Mouse (Mus musculus): Measurements from ENCODE around the gene Tmco1. TPM values are rescaled to one million over a fixed set of nuclear protein-coding genes. Genes with fewer than 3 reads are reported as not detected.
A peak's percentile ranks its signal among the peaks of the same experiment; 100 is the strongest.

The Tmco1 gene
- polyA plus RNA-seq, 1 experiment from 2014 or later = 72.0 TPM

DNA sequence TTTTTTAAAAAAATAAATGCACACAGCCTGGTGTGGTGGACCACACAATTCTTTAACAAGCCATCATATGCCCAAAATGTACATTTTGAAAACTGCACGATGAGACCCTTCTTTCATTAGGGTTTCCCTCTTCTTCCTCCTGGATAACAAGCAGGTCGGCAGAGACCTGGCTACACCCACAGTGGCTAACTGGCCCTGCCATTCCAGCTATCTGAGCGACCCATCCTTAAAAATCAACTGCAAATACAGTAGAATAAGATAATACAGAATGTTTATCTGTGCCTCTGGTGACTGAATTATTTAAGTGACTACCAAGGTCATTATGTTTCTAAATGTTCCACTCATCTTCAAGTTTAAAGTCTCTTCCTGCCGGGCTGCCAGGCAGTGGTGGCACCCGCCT, 25.4 kb upstream of the Tmco1 start:
- 51% methylated on average over 5 of the region's 5 CpGs for WGBS
- no peaks in the 10 kb centered on the region for H3K27me3 ChIP-seq (ENCODE audit: control insufficient read depth, insufficient read depth, low read length)
- H3K9me3 ChIP-seq (ENCODE audit: control insufficient read depth, low read length) = no peaks in the 10 kb centered on the region
- H3K4me2 ChIP-seq (replicated peaks) = peak overlapping the region; percentile 66
- H3K9ac ChIP-seq = 0 out of 2 replicates have a peak overlapping the region, but pooled peaks have one; percentile 5
- ATAC-seq (ENCODE audit: low FRiP score) = no peak
- no peaks in the 10 kb centered on the region for H3K36me3 ChIP-seq (replicated peaks; ENCODE audit: control insufficient read depth, insufficient read depth)
- DNase-seq (ENCODE audit: low spot score) = no peak
- H3K4me1 ChIP-seq (replicated peaks; ENCODE audit: control insufficient read depth, insufficient read depth, low read length) = peaks cover 19% of the 10 kb centered on the region
- no peak overlapping the region for H3K27ac ChIP-seq
- H3K4me3 ChIP-seq (replicated peaks; ENCODE audit: low read length) = peak overlapping the region; percentile 86

DNA sequence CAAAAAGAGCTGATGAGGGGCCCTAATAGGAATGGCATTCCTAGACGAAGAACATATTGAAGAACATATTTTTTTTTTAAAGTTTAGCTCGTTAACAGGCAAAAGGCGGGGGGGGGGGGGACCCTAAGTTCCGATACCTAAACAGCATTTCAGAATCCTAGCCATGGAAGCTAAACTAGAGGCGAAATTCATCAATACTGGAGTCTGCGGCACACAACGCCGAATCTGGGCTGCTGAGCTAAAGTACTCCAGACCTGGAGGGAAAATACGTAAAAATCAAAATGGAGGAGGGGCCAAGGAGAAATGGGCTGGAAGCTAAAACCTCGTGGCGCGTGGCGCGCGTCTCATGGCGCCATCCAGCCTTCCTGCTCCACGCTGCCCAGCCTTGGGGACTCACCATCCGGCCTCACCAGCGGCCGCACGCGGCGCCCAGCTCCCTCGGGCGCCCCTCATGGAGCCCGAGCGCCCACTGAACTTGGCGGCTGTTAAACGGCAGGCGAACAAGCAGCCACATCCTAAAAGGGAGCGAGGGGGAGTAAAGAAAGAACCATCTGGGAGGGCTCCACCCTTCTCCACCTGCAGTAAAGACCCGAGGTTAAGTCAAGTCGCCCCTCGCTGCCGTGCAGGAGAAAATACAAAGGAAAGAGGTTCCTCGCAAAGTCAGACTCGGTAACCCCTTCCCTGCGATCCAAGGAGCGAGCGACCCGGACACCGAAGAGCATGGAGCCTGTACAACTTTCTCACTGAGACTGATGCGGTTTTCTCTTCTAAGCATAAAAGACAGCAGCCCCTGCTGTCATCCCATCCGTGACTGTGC, 24.5 kb upstream of the Tmco1 start:
- Histone ChIP-seq H3K9ac (peak overlapping the region; percentile 93), H3K27me3 (ENCODE audit: control insufficient read depth, insufficient read depth, low read length) (no peaks in the 10 kb centered on the region), H3K9me3 (ENCODE audit: control insufficient read depth, low read length) (no peaks in the 10 kb centered on the region), H3K4me3 (replicated peaks; ENCODE audit: low read length) (peak overlapping the region; percentile 86), H3K27ac (peak overlapping the region; percentile 97), H3K36me3 (replicated peaks; ENCODE audit: control insufficient read depth, insufficient read depth) (no peaks in the 10 kb centered on the region), H3K4me1 (replicated peaks; ENCODE audit: control insufficient read depth, insufficient read depth, low read length) (peaks cover 19% of the 10 kb centered on the region), H3K4me2 (replicated peaks) (peak overlapping the region; percentile 66)
- under 1% methylated on average over 44 of the region's 44 CpGs for WGBS
- peak; percentile 44 for ATAC-seq (ENCODE audit: low FRiP score)
- peak; percentile 67 for DNase-seq (ENCODE audit: low spot score)

DNA sequence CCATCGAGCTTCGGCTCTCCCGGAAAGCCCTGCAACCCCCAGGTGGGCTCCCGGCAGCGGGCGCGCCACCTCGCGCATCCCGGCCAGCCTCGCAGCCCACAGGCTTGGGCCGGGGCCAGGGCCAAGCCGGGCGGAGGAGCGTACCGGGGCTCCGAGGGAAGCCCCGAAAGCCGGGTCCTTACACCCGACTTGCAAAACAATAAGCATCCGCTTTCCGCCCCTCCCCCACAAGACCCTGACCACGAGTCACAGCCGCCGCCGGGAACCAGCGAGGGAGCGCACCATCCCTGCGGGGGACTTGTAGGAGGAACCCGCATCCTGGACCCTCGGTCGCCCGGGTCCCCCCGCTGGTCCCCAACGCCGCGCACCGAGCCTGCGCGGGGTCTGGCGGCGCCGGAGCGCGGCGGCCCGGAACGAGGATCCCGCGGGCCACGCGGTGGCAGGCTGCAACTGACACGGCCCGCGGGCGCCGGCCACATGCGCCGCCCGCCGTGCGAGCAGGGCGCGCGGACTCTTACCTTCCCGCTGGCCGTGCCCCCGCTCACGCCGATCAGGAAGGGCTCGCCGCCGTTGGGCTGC, 23.8 kb upstream of the Tmco1 start:
- Histone ChIP-seq H3K36me3 (replicated peaks; ENCODE audit: control insufficient read depth, insufficient read depth) (no peaks in the 10 kb centered on the region), H3K4me3 (replicated peaks; ENCODE audit: low read length) (peak overlapping the region; percentile 86), H3K9me3 (ENCODE audit: control insufficient read depth, low read length) (no peaks in the 10 kb centered on the region), H3K27me3 (ENCODE audit: control insufficient read depth, insufficient read depth, low read length) (no peaks in the 10 kb centered on the region), H3K27ac (peak overlapping the region; percentile 97), H3K4me2 (replicated peaks) (peak overlapping the region; percentile 66), H3K4me1 (replicated peaks; ENCODE audit: control insufficient read depth, insufficient read depth, low read length) (peaks cover 19% of the 10 kb centered on the region), H3K9ac (peak overlapping the region; percentile 93)
- ATAC-seq (ENCODE audit: low FRiP score) = peak; percentile 69
- peak; percentile 77 for DNase-seq (ENCODE audit: low spot score)
- under 1% methylated on average over 48 of the region's 73 CpGs for WGBS

DNA sequence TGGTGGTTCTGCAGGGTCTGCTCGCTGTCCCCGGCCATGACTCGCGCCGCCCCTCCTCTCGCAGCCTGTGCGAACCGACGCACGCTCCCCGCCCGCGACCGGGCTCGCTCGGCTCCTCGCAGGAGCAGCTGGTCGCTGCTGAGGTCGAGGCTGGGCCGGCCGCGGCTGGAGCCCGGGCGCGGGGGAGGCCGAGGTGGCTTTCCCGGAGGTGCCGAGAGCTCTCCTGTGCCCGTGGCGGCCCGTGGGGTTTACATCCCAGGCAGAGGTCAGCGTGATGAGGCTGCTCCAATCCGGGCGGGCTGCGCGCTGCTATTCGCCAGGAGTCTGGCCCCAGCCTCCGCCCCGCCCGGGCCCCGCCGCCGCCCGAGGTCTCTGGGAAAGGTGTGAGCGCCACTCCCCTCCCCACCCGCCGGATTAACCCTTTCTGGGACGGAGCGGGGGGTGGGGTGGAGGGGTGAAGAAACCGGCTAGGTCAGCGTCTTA, 23.3 kb upstream of the Tmco1 start:
- DNase-seq (ENCODE audit: low spot score) (peak; percentile 79), ATAC-seq (ENCODE audit: low FRiP score) (peak; percentile 90)
- H3K4me3 ChIP-seq (replicated peaks; ENCODE audit: low read length) = peak overlapping the region; percentile 86
- no peaks in the 10 kb centered on the region for H3K36me3 ChIP-seq (replicated peaks; ENCODE audit: control insufficient read depth, insufficient read depth)
- WGBS = under 1% methylated on average over 49 of the region's 51 CpGs
- H3K4me2 ChIP-seq (replicated peaks) = peak overlapping the region; percentile 66
- no peaks in the 10 kb centered on the region for H3K27me3 ChIP-seq (ENCODE audit: control insufficient read depth, insufficient read depth, low read length)
- H3K4me1 ChIP-seq (replicated peaks; ENCODE audit: control insufficient read depth, insufficient read depth, low read length) = peaks cover 24% of the 10 kb centered on the region
- H3K9ac ChIP-seq = peak overlapping the region; percentile 93
- no peaks in the 10 kb centered on the region for H3K9me3 ChIP-seq (ENCODE audit: control insufficient read depth, low read length)
- H3K27ac ChIP-seq = peak overlapping the region; percentile 97

DNA sequence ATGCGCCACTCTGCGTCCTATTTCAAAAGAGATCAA, 23.0 kb upstream of the Tmco1 start, which contains the start of gene Uck2:
Gene Uck2 (minus strand): TSS at position 1 of the 36 bp plus-strand sequence.
- Histone ChIP-seq H3K27ac (peak within 1 kb of the TSS; percentile 97), H3K4me2 (replicated peaks) (peak within 1 kb of the TSS; percentile 66), H3K27me3 (ENCODE audit: control insufficient read depth, insufficient read depth, low read length) (no peaks in the 10 kb centered on the region), H3K36me3 (replicated peaks; ENCODE audit: control insufficient read depth, insufficient read depth) (no peaks in the 10 kb centered on the region), H3K9me3 (ENCODE audit: control insufficient read depth, low read length) (no peaks in the 10 kb centered on the region), H3K4me3 (replicated peaks; ENCODE audit: low read length) (peak within 1 kb of the TSS; percentile 86), H3K4me1 (replicated peaks; ENCODE audit: control insufficient read depth, insufficient read depth, low read length) (peaks cover 27% of the 10 kb centered on the region), H3K9ac (peak within 1 kb of the TSS; percentile 93)
- 0% methylated on average over 2 of the region's 2 CpGs for WGBS
- no peak for ATAC-seq (ENCODE audit: low FRiP score)
- no peak for DNase-seq (ENCODE audit: low spot score)

DNA sequence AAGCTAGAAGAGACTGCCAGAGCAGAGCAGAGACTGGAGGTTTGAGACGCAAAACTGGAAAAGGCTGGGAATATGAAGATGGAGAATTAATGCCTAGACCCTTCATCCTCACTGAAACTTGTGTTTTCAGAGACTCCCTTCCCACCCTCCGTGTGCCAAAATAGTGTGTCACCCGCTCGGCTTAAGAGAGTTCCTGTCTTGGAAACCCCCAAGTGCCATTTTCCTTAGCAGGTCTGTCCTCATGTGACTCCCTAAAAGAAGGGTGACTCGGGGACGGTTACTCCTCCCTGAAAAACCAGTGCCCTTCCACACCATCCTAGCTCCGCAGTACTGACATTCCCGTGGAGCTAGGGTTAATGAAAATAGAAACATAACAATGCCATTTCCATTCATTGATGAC, 22.8 kb upstream of the Tmco1 start:
- Histone ChIP-seq H3K27ac (peak overlapping the region; percentile 97), H3K36me3 (replicated peaks; ENCODE audit: control insufficient read depth, insufficient read depth) (no peaks in the 10 kb centered on the region), H3K4me3 (replicated peaks; ENCODE audit: low read length) (peak overlapping the region; percentile 86), H3K4me1 (replicated peaks; ENCODE audit: control insufficient read depth, insufficient read depth, low read length) (peaks cover 29% of the 10 kb centered on the region), H3K4me2 (replicated peaks) (peak overlapping the region; percentile 66), H3K9ac (peak overlapping the region; percentile 93), H3K27me3 (ENCODE audit: control insufficient read depth, insufficient read depth, low read length) (no peaks in the 10 kb centered on the region), H3K9me3 (ENCODE audit: control insufficient read depth, low read length) (no peaks in the 10 kb centered on the region)
- 2% methylated on average over 8 of the region's 8 CpGs for WGBS
- no peak for DNase-seq (ENCODE audit: low spot score)
- ATAC-seq (ENCODE audit: low FRiP score) = no peak

DNA sequence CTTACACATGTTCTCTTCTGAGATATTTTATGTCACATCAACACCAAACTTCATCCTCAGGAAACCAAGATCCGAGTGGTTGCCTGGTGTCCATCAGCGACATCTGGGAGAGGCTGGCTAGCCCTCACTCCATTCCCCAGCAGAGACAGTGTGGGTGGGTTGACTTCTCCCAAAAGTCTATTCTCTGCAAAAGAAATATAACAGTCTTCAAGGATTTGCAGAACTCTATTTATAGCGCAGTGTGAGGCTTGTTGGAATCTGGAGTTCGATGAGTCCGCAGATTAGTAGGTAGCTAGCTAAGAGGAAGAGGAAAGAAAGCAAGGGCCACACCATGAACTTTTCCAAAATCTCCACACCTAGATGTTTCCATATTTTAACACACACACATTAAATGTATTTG, 21.0 kb upstream of the Tmco1 start:
- no peak for DNase-seq (ENCODE audit: low spot score)
- Histone ChIP-seq H3K27ac (no peak overlapping the region), H3K36me3 (replicated peaks; ENCODE audit: control insufficient read depth, insufficient read depth) (no peaks in the 10 kb centered on the region), H3K9me3 (ENCODE audit: control insufficient read depth, low read length) (no peaks in the 10 kb centered on the region), H3K4me3 (replicated peaks; ENCODE audit: low read length) (no peak overlapping the region), H3K4me1 (replicated peaks; ENCODE audit: control insufficient read depth, insufficient read depth, low read length) (peaks cover 25% of the 10 kb centered on the region), H3K27me3 (ENCODE audit: control insufficient read depth, insufficient read depth, low read length) (no peaks in the 10 kb centered on the region), H3K4me2 (replicated peaks) (no peak overlapping the region), H3K9ac (no peak overlapping the region)
- WGBS = 92% methylated on average over 5 of the region's 5 CpGs
- ATAC-seq (ENCODE audit: low FRiP score) = no peak

DNA sequence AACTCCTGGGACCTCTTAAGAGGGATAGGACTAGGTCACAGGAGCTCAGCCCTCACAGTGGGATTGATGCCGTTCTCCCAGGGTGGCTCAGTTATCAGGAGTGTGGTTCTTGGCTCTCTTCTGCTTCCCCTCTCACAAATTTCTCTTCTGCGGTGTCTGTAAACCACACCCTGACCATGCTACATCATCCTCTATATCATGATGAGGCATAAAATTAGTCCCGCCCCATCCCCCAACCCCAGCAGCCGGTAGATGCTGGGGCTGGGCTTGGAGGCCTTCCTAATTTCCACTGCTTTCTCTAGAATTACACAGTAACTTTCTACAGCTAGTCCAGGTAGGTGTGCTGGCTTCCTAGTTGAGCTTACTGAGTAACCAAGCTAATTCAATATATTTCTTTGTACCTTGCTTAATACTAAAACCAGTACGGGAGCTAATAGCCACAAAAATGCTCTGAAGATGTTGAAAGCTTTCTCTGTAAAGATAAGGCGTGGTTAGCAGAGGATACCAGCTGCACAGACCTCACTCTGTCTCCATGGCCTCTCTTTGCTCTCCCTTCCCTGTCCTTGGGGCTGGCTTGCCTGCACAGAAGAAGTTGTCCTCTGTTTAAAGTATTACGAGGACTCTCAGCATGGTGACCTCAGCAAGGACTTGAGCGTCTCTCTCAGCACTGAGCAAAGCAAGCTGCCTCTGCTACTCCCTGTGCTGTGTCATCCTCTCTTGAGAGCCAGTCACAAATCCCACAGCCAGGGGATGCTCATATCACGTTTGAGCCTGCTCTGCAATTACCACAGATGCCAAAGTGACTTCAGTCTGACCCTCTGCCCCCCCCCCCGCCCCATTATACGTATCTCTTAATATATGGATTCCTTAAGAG, 19.3 kb upstream of the Tmco1 start:
- 45% methylated on average over 11 of the region's 11 CpGs for WGBS
- Histone ChIP-seq H3K4me1 (replicated peaks; ENCODE audit: control insufficient read depth, insufficient read depth, low read length) (peaks cover 14% of the 10 kb centered on the region), H3K27ac (no peak overlapping the region), H3K9me3 (ENCODE audit: control insufficient read depth, low read length) (no peaks in the 10 kb centered on the region), H3K36me3 (replicated peaks; ENCODE audit: control insufficient read depth, insufficient read depth) (no peaks in the 10 kb centered on the region), H3K4me3 (replicated peaks; ENCODE audit: low read length) (no peak overlapping the region), H3K9ac (no peak overlapping the region), H3K4me2 (replicated peaks) (no peak overlapping the region), H3K27me3 (ENCODE audit: control insufficient read depth, insufficient read depth, low read length) (no peaks in the 10 kb centered on the region)
- no peak for ATAC-seq (ENCODE audit: low FRiP score)
- no peak for DNase-seq (ENCODE audit: low spot score)

DNA sequence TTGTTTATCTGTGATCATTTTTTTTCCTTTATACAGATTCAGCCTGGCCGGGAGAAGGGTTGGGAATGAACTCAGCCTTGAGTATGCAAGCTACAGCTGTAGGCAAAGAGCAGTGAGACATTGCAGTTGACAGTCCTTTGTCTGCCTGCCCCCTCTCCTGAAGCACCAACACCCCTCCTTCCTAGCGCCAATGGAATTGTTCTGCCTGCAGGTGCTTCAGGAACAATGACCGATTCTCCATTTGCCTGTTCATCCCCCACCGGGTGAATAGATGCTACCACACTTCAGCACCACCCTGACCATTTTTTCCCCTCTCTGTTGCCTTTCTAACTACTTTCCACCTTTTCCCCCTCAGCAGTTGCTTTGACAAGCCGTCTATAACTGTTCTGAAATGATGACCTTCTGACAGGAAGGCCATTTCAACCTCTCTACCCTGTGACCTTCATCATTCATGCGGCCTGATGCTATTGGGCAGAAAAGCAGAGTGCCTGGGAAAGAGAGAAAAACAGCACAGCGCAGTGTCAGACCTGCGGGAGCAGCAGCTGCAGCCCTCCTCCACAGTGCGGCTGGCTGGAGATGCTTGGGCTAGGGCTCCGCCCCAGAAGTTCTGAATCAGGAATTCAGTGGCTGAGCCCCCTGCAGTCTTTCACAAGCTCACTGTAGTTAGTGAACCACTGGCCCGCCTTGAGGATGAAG, 18.5 kb upstream of the Tmco1 start:
- Histone ChIP-seq H3K4me1 (replicated peaks; ENCODE audit: control insufficient read depth, insufficient read depth, low read length) (peaks cover 14% of the 10 kb centered on the region), H3K4me2 (replicated peaks) (peak overlapping the region; percentile 4; the same call in 1 of the 2 replicates), H3K4me3 (replicated peaks; ENCODE audit: low read length) (no peak overlapping the region), H3K36me3 (replicated peaks; ENCODE audit: control insufficient read depth, insufficient read depth) (no peaks in the 10 kb centered on the region), H3K9me3 (ENCODE audit: control insufficient read depth, low read length) (no peaks in the 10 kb centered on the region), H3K27ac (peak overlapping the region; percentile 35; the same call in 1 of the 2 replicates), H3K9ac (peak overlapping the region; percentile 40; the same call in 1 of the 2 replicates), H3K27me3 (ENCODE audit: control insufficient read depth, insufficient read depth, low read length) (no peaks in the 10 kb centered on the region)
- ATAC-seq (ENCODE audit: low FRiP score) (peak; percentile 41; the same call in 1 of the 2 replicates), DNase-seq (ENCODE audit: low spot score) (peak; percentile 40)
- WGBS = 3% methylated on average over 11 of the region's 11 CpGs
